Mouse (Mus musculus) neural tube, embryonic 13.5 days (tissue): ENCODE data around the gene Prkar1a. TPM values are rescaled to one million over a fixed set of nuclear protein-coding genes. Genes with fewer than 3 reads are reported as not detected.

ENCODE experiments used
- ATAC-seq: fragments of 200-750 bp; cut with Nextera tagmentation; 2 replicates; pipeline ENCODE4 v1.8.0; 2017; ENCODE audit warnings: low read depth, mild to moderate bottlenecking, moderate TSS enrichment, moderate library complexity
- H3K27ac ChIP-seq: fragments of 300-500 bp; sonication (generic); replicated peaks from 2 replicates; pipeline ENCODE4 v1.5.1; 2015; ENCODE audit warnings: moderate library complexity, mild to moderate bottlenecking, inconsistent platforms
- H3K27me3 ChIP-seq: fragments of 300-500 bp; sonication (generic); 2 replicates; pipeline ENCODE4 v1.6.1; 2015; ENCODE audit warnings: mild to moderate bottlenecking, inconsistent platforms
- H3K36me3 ChIP-seq: fragments of 300-500 bp; sonication (generic); 2 replicates; pipeline ENCODE4 v1.6.1; 2015; ENCODE audit warnings: mild to moderate bottlenecking, inconsistent platforms
- H3K4me1 ChIP-seq: fragments of 300-500 bp; sonication (generic); replicated peaks from 2 replicates; pipeline ENCODE4 v1.6.1; 2015; ENCODE audit warnings: inconsistent platforms
- H3K4me2 ChIP-seq: fragments of 300-500 bp; sonication (generic); 2 replicates; pipeline ENCODE4 v1.6.1; 2015; ENCODE audit warnings: inconsistent platforms, mild to moderate bottlenecking, moderate library complexity
- H3K4me3 ChIP-seq: fragments of 300-500 bp; sonication (generic); 2 replicates; pipeline ENCODE4 v1.5.1; 2015; ENCODE audit warnings: mild to moderate bottlenecking, inconsistent platforms
- H3K9ac ChIP-seq: fragments of 300-500 bp; sonication (generic); 2 replicates; pipeline ENCODE4 v1.6.1; 2015; ENCODE audit warnings: moderate library complexity, mild to moderate bottlenecking, inconsistent platforms
- H3K9me3 ChIP-seq: fragments of 300-500 bp; sonication (generic); 2 replicates; pipeline ENCODE4 v1.6.1; 2016; ENCODE audit warnings: inconsistent platforms
- WGBS: fragments of 180-500 bp; shearing (Covaris S2); methylation state at CpG from one replicate; pipeline ENCODE4 v1.1.7; 2015; 5-methylcytosine and 5-hydroxymethylcytosine counted together
- polyA plus RNA-seq: library from polyadenylated mRNA; unstranded; fragments of >200 nt; fragmentation: Nextera tagmentation; extraction: Ambion mirVana; gene quantifications from 2 replicates; pipeline ENCODE4 v1.2.1, GENCODE M21; 2015

The Prkar1a gene
- polyA plus RNA-seq, 1 experiment from 2014 or later: 457 TPM

DNA sequence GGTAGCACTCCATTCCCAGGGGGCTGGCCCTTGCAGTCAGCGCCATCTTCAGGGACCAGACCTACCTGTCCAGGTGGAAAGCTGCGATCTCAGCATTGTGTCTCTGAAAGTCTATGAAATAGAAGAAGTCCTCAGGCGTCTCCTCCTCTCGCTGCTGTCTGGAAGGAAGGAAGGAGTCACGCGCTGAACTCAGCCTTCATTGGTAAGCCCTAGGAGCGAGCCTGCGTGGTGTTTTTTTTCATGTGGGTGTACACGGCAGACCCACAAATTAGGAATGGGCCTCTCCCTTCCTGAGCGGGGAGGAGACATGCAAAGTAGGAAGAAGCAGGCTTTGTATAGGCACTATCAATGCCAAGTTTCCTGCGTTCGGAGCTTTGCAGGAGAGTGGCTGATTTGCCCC is 29.1 kb downstream of the Prkar1a start:
- WGBS: 84% methylated on average over 12 of the region's 12 CpGs
- Histone ChIP-seq H3K9me3 (no peaks in the 10 kb centered on the region), H3K4me1 (no peaks in the 10 kb centered on the region), H3K36me3 (no peaks in the 10 kb centered on the region), H3K27ac (no peak overlapping the region), H3K4me2 (no peak overlapping the region), H3K9ac (no peak overlapping the region), H3K4me3 (no peak overlapping the region), H3K27me3 (no peaks in the 10 kb centered on the region)
- no peak for ATAC-seq

DNA sequence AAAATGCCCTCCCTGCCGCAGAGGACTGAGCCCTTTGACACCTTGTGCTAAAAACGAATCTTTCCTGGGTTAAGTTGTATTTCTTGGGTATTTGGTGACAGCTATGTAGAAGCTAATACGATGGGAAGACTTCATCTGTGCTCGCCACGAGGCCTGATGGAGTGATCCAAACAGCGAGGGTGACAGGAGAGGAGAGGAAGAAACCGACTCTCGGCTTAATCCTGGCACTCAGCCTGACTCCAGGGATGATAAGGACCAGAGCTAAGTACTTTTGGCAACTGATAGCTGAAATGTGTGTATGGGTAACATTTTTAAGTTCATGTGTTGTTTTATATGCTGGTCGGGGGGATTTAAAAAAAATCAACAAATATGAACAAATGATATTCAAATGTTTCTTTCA is 31.7 kb downstream of the Prkar1a start:
- Histone ChIP-seq H3K36me3 (no peaks in the 10 kb centered on the region), H3K4me2 (no peak overlapping the region), H3K9ac (no peak overlapping the region), H3K4me3 (no peak overlapping the region), H3K9me3 (no peaks in the 10 kb centered on the region), H3K27ac (no peak overlapping the region), H3K4me1 (no peaks in the 10 kb centered on the region), H3K27me3 (no peaks in the 10 kb centered on the region)
- 87% methylated on average over 9 of the region's 9 CpGs for WGBS
- no peak for ATAC-seq

DNA sequence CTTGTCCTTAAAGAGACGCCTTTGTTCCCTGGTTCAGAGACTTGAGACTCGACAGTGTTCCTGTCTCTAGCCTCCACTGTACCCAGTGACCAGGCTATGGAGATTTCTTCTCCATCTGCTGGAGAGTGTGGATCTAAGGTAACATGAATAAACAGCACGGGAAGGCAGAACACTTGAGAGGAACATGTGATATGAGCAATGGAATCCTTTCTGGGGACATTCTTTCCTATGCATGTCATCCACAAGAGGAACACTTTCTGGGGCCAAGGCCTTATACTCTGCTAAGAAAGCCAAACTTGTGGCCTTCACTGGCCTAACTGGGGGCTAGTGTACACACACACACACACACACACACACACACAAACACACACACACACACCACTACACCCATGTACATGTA is 32.4 kb downstream of the Prkar1a start:
- 82% methylated on average over 3 of the region's 3 CpGs for WGBS

DNA sequence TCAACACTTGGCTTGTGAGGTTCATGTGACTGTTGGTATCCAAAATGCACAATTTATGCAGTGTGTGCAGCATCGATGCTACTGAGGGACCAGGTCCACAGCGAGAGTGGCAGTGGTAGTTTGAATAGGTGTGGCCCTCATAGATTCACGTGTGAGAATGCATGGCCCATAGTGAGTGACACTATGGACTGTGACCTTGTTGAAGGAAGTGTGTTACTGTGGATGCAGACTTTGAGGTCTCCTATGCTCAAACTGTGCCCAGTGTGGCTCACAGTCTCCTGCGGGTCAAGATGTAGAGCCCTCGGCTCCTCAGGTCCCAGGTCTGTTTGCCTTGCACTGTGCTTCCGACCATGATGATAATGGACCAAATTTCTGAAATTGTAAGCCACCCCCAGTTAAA is 33.0 kb downstream of the Prkar1a start:
- no peak overlapping the region for H3K4me2 ChIP-seq
- 91% methylated on average over 6 of the region's 6 CpGs for WGBS
- no peak overlapping the region for H3K4me3 ChIP-seq

More for the DNA sequence above, 32.4 kb downstream of the Prkar1a start:
- Histone ChIP-seq H3K9ac (no peak overlapping the region), H3K9me3 (no peaks in the 10 kb centered on the region), H3K27ac (no peak overlapping the region), H3K36me3 (no peaks in the 10 kb centered on the region), H3K4me3 (no peak overlapping the region), H3K4me1 (no peaks in the 10 kb centered on the region), H3K4me2 (no peak overlapping the region), H3K27me3 (no peaks in the 10 kb centered on the region)
- ATAC-seq: no peak

DNA sequence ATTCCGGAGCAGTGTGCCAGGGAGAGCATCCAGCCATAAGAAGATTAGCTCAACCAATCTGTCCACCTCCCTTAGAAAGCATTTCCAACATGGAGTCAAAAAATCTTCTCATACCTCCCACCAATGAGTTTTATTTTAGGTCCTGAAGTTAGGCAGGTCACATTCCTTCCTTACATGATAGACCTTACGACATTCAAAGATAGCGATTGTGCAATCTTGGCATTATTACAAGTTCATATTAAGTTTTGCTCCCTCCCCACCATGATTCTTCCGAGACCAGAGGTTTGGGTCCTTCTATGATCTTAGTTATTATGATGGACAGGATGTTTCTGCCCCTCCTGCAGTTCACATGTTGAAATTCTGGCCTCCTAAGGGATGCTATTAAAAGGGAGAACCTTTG is 40.3 kb downstream of the Prkar1a start:
- Histone ChIP-seq H3K9me3 (no peaks in the 10 kb centered on the region), H3K4me3 (no peak overlapping the region), H3K4me2 (no peak overlapping the region), H3K27me3 (no peaks in the 10 kb centered on the region), H3K36me3 (no peaks in the 10 kb centered on the region), H3K27ac (no peak overlapping the region), H3K4me1 (no peaks in the 10 kb centered on the region), H3K9ac (no peak overlapping the region)
- ATAC-seq: no peak
- WGBS: 91% methylated on average over 4 of the region's 4 CpGs

More for the DNA sequence above, 33.0 kb downstream of the Prkar1a start:
- no peak for ATAC-seq
- Histone ChIP-seq H3K27ac (no peak overlapping the region), H3K36me3 (no peaks in the 10 kb centered on the region), H3K9me3 (no peaks in the 10 kb centered on the region), H3K4me1 (no peaks in the 10 kb centered on the region), H3K27me3 (no peaks in the 10 kb centered on the region), H3K9ac (no peak overlapping the region)

DNA sequence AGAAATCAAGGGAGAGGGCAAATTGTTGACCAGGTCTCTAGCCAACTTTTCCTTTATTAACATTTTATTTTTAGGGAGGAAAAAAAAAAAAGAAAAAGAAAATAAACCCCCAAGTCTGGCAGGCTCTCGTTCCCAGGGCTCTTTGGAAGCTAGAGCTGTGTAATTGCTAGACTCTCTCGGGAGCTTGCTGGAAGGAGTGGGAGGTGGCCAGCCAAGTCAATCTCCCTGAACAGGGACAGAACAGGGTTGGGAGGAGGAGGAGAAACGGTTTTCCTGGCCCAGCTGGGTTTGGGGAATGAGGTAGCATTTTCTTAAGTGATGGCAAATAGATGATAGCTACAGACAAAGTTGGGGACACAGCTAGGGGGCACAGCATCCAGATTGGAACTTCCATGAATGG is 43.5 kb downstream of the Prkar1a start:
- no peaks in the 10 kb centered on the region for H3K9me3 ChIP-seq
- no peak overlapping the region for H3K9ac ChIP-seq
- H3K4me1 ChIP-seq: no peaks in the 10 kb centered on the region
- no peak overlapping the region for H3K27ac ChIP-seq
- no peaks in the 10 kb centered on the region for H3K36me3 ChIP-seq
- WGBS: 35% methylated on average over 3 of the region's 3 CpGs
- no peak overlapping the region for H3K4me2 ChIP-seq
- H3K27me3 ChIP-seq: no peaks in the 10 kb centered on the region
- H3K4me3 ChIP-seq: no peak overlapping the region
- ATAC-seq: no peak

DNA sequence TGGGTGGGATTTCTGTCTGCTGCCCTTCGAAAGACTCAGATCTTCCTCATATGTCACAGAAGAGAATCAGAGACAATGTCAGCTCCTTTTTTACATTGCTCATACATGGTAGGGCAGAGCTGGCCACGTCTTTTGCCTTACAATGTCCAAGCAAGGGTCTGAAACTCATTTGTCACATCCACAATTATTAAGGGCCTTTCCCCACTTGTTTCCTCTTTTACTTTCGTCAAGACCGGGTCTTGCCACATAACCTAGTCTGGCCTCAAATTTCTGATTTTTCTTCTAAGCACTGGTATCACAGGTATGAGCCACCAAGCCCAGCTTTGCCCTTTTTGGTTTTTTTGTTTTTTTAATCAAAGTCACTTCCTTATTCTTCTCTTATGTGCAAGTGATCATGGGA is 47.3 kb downstream of the Prkar1a start:
- Histone ChIP-seq H3K27me3 (no peaks in the 10 kb centered on the region), H3K4me2 (no peak overlapping the region), H3K27ac (no peak overlapping the region), H3K4me3 (no peak overlapping the region), H3K36me3 (no peaks in the 10 kb centered on the region), H3K4me1 (no peaks in the 10 kb centered on the region), H3K9ac (no peak overlapping the region), H3K9me3 (0 out of 2 replicates have a peak, but pooled peaks cover 4% of the 10 kb centered on the region)
- no peak for ATAC-seq
- 90% methylated on average over 4 of the region's 4 CpGs for WGBS

DNA sequence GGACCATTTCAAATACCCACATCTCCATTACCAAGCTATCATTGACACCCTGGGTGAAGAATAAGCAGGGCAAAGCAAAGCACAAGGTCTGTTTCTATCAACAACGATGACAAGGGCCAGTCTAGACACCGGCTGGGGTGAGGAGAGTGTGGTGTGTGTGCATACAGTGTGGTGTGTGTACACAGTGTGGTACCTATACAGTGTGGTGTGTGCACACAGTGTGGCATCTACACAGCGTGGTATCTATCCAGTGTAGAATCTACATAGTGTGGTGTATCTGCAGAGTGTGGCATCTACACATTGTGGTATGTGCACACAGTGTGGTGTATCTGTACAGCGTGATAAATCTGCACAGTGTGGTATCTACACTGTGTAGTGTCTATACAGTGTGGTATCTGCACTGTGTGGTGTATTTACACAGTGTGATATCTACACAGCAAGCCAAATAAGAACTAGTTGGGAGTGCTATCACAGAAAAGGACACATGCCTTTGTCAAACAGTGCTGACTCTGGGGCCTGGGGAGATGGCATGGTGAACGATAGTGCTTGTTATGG is 48.0 kb downstream of the Prkar1a start:
- no peaks in the 10 kb centered on the region for H3K27me3 ChIP-seq
- ATAC-seq: no peak
- 88% methylated on average over 5 of the region's 5 CpGs for WGBS

DNA sequence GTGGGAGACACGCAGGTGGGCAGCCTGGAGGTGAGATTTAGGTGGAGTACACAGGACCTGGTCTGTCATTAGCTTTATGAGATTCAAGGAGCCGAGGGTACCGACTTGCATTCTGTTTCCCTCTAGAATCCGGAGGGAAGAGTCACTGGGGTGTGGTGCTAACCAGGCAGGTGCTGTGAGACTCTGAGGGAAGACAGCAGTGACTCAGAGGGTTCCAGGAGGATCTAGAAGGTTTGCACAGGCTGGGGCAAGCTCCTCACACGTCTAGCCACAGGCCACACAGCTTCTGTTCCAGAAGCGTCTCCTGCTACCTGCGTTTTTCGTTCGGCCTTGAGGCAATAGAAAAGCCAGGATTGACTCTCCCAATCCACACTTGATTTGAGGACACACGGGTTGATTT is 49.5 kb downstream of the Prkar1a start:
- WGBS: 90% methylated on average over 10 of the region's 10 CpGs
- Histone ChIP-seq H3K27ac (no peak overlapping the region), H3K9me3 (0 out of 2 replicates have a peak, but pooled peaks cover 4% of the 10 kb centered on the region), H3K36me3 (no peaks in the 10 kb centered on the region), H3K4me2 (no peak overlapping the region), H3K27me3 (no peaks in the 10 kb centered on the region), H3K4me3 (no peak overlapping the region), H3K4me1 (no peaks in the 10 kb centered on the region; the same call in 1 of the 2 replicates), H3K9ac (no peak overlapping the region)
- ATAC-seq: no peak

More for the DNA sequence above, 48.0 kb downstream of the Prkar1a start:
- H3K4me1 ChIP-seq: no peaks in the 10 kb centered on the region
- no peak overlapping the region for H3K9ac ChIP-seq
- no peaks in the 10 kb centered on the region for H3K36me3 ChIP-seq
- H3K9me3 ChIP-seq: 0 out of 2 replicates have a peak, but pooled peaks cover 4% of the 10 kb centered on the region
- no peak overlapping the region for H3K4me2 ChIP-seq
- no peak overlapping the region for H3K27ac ChIP-seq
- H3K4me3 ChIP-seq: no peak overlapping the region

DNA sequence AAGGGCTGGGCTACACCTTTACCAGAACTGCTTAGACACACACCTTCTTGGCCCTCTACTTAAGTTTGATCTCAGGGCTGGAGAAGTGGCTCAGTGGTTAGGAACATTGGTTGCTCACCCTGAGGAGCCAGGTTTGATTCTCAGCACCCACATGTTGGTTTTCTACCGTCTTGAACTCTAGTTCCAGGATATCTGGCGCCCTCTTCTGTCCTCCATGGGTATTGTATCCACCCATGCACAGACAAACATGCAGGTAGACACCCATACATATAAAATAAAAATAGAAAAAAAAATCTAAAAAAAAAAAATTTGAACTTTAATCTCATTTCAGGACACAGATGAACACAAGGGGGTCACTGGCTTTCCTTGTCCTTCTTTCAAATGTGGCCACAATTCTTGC is 50.6 kb downstream of the Prkar1a start:
- H3K4me1 ChIP-seq: peaks cover 6% of the 10 kb centered on the region; the same call in 1 of the 2 replicates
- H3K27ac ChIP-seq: no peak overlapping the region
- no peaks in the 10 kb centered on the region for H3K27me3 ChIP-seq
- H3K4me3 ChIP-seq: no peak overlapping the region
- no peaks in the 10 kb centered on the region for H3K36me3 ChIP-seq
- no peak overlapping the region for H3K4me2 ChIP-seq
- ATAC-seq: no peak
- no peak overlapping the region for H3K9ac ChIP-seq
- 0 out of 2 replicates have a peak, but pooled peaks cover 4% of the 10 kb centered on the region for H3K9me3 ChIP-seq
- 55% methylated on average over 2 of the region's 2 CpGs for WGBS

DNA sequence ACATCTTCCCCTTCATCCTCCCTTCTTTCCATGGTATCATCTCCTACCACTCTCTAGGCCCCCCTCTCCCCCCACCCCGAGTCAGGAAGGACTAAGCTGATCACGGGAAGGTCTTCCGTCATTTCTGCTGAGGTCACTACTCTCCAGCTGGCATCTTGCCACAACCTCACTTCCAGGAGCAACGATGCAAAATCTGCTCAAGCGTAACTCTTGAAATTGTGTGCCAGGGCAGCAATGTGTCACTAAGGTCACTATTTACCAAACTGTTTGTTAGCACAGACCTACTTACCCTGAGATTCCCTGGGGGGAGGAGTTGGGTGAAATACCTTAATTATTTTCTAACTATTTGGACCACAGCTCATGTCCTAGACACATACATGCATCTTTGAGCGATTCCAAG is 51.6 kb downstream of the Prkar1a start:
- Histone ChIP-seq H3K36me3 (no peaks in the 10 kb centered on the region), H3K9me3 (0 out of 2 replicates have a peak, but pooled peaks cover 4% of the 10 kb centered on the region), H3K27me3 (no peaks in the 10 kb centered on the region), H3K9ac (no peak overlapping the region), H3K27ac (no peak overlapping the region), H3K4me3 (no peak overlapping the region), H3K4me1 (peaks cover 6% of the 10 kb centered on the region; the same call in 1 of the 2 replicates), H3K4me2 (no peak overlapping the region)
- ATAC-seq: no peak
- WGBS: 62% methylated on average over 6 of the region's 6 CpGs

DNA sequence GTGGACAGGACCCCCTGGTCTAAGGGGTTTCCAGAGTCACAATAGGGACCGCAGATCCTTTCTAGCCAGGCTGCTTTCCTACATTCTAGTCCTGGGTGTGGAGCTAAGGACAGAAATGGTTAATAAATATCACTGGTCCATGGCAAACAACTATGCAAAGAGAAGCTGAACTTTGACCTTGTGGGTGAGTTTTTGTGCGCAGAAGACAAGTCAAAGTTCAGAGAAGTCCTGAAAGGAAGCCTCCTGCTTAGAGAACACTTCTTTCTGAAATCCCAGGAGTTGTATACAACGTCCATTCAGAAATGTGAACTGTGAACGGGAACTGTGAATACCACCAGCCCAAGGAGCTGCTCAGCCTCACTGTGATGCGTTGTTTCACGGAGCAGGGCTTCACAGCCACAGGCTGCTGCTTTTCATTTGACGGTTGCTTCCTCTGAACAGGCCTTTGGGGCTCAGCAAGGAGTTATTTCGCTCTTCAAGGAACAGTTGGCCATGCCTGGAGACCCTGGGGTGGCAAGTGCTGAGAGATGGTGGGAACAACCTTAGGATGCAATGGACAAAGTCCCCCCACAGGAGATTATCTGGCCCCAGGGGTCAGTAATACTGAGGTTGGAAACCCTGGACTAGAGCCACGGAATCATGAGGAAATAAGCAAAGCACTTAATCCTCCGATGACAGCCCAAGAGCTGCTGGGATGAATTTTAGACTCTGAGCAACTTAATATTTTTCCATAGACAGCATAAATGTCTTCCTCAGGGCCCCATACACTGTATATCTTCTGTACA is 53.0 kb downstream of the Prkar1a start:
- WGBS: 57% methylated on average over 10 of the region's 10 CpGs
- 0 out of 2 replicates have a peak, but pooled peaks cover 4% of the 10 kb centered on the region for H3K9me3 ChIP-seq
- no peak overlapping the region for H3K9ac ChIP-seq
- H3K27me3 ChIP-seq: no peaks in the 10 kb centered on the region
- ATAC-seq: no peak
- H3K36me3 ChIP-seq: no peaks in the 10 kb centered on the region
- no peak overlapping the region for H3K4me3 ChIP-seq
- peaks cover 6% of the 10 kb centered on the region; the same call in 1 of the 2 replicates for H3K4me1 ChIP-seq
- H3K27ac ChIP-seq: no peak overlapping the region
- H3K4me2 ChIP-seq: no peak overlapping the region
